Mouse (Mus musculus) left cerebral cortex, postnatal 36 days (tissue): ENCODE data around the gene Ifit2. TPM values are rescaled to one million over a fixed set of nuclear protein-coding genes. Genes with fewer than 3 reads are reported as not detected.
"Not testable (repeated sequence)": the region's sequence is repeated elsewhere in the genome, so short reads cannot be mapped to it uniquely, and the experiment has no call there.

Experiments used
- DNase-seq, 2 experiments: peaks; one replicate each; pipeline ENCODE4 v3.0.0; 2021 to 2022; ENCODE audit warnings: low spot score in 2 of 2, mixed read lengths in 1 of 2
- intact Hi-C: fragments of 180-260 bp; cut with DNase I; formaldehyde crosslinking; loops from one replicate; pipeline ENCODE4 v1.15.1; 2025
- total RNA-seq, 2 experiments: library from RNA; stranded (reverse); gene quantifications; 2 replicates each; pipeline ENCODE4 v1.2.3; 2021

Ifit2 gene
- total RNA-seq, 2 experiments from 2014 or later: 7.2 to 7.8 TPM

- intact Hi-C loops: no loop called here
- DNase-seq: no peak
These were observed 18.3 kb upstream of the Ifit2 start for GRCm38 (mm10) chr19:34532061-34532751.

GRCm38 (mm10) chr19:34539422-34539821, 11.1 kb upstream of the Ifit2 start:
- intact Hi-C loops: no loop called here
- DNase-seq: no peak

GRCm38 (mm10) chr19:34546211-34546610, 4.3 kb upstream of the Ifit2 start:
- DNase-seq: no peak
- intact Hi-C loops: no loop called here

- peak; percentile 53 to 66 for DNase-seq
- intact Hi-C loops: no loop called here
These were observed 2.5 kb upstream of the Ifit2 start for GRCm38 (mm10) chr19:34547976-34548375.

GRCm38 (mm10) chr19:34550205-34550533, 325 bp upstream of the Ifit2 start:
- intact Hi-C loops: loop anchor here (1.0 to 5.0 kb wide), 2 partner anchors 87 to 213 kb away; no protein-coding TSS in a partner anchor
- no peak for DNase-seq

- intact Hi-C loops: loop anchor here (5.0 kb wide), 1 partner anchor 215 kb away; no protein-coding TSS in a partner anchor
- DNase-seq: no peak
These were observed 1.5 kb downstream of the Ifit2 start for GRCm38 (mm10) chr19:34551981-34552380.

- no peak for DNase-seq
- intact Hi-C loops: loop anchor here (5.0 kb wide), 1 partner anchor 216 kb away; no protein-coding TSS in a partner anchor
These were observed 2.5 kb downstream of the Ifit2 start for GRCm38 (mm10) chr19:34553021-34553420.

GRCm38 (mm10) chr19:34553522-34553921, 3.0 kb downstream of the Ifit2 start:
- no peak for DNase-seq
- intact Hi-C loops: loop anchor here (5.0 kb wide), 1 partner anchor 216 kb away; no protein-coding TSS in a partner anchor

GRCm38 (mm10) chr19:34554061-34554460, 3.6 kb downstream of the Ifit2 start:
- DNase-seq: no peak
- intact Hi-C loops: loop anchor here (5.0 kb wide), 1 partner anchor 217 kb away; no protein-coding TSS in a partner anchor

GRCm38 (mm10) chr19:34556621-34557020, 6.1 kb downstream of the Ifit2 start:
- intact Hi-C loops: no loop called here
- no peak for DNase-seq

GRCm38 (mm10) chr19:34562556-34562955, 12.1 kb downstream of the Ifit2 start:
- DNase-seq: no peak
- intact Hi-C loops: no loop called here

- intact Hi-C loops: no loop called here
- no peak for DNase-seq
These were observed 15.8 kb downstream of the Ifit2 start for GRCm38 (mm10) chr19:34566178-34566784.

- intact Hi-C loops: no loop called here
- no peak for DNase-seq
These were observed 18.7 kb downstream of the Ifit2 start for GRCm38 (mm10) chr19:34568988-34569895.

- no peak for DNase-seq
- intact Hi-C loops: no loop called here
These were observed 19.5 kb downstream of the Ifit2 start for GRCm38 (mm10) chr19:34569896-34570476.

- intact Hi-C loops: no loop called here
- DNase-seq: no peak
These were observed 20.6 kb downstream of the Ifit2 start for GRCm38 (mm10) chr19:34571080-34571479.

- intact Hi-C loops: no loop called here
- no peak for DNase-seq
These were observed 23.2 kb downstream of the Ifit2 start for GRCm38 (mm10) chr19:34573650-34574049.

- intact Hi-C loops: no loop called here
These were observed 26.6 kb downstream of the Ifit2 start for GRCm38 (mm10) chr19:34577121-34577520.

GRCm38 (mm10) chr19:34582696-34583095, 32.2 kb downstream of the Ifit2 start:
- intact Hi-C loops: loop anchor here (1.0 kb wide), 1 partner anchor 24 kb away; no protein-coding TSS in a partner anchor
- not testable (repeated sequence) for DNase-seq

More at GRCm38 (mm10) chr19:34577121-34577520, 26.6 kb downstream of the Ifit2 start:
- no peak for DNase-seq

GRCm38 (mm10) chr19:34583126-34583766, 32.8 kb downstream of the Ifit2 start, which contains the start of gene Ifit3:
Ifit3 (plus strand) TSS chr19:34583531.
- DNase-seq, intact Hi-C loops: not testable (repeated sequence)
